Mouse (Mus musculus) liver, postnatal 0 days (tissue): ENCODE measurements at regions not wholly inside any gene's neighbourhood (a gene's known extent, or its start where the extent isn't known, plus 50 kb on each side); places are given as distances from the start of the nearest gene placed in this dataset.

Source experiments
- ATAC-seq: fragments of 200-750 bp; cut with Nextera tagmentation; 2 replicates; pipeline ENCODE4 v1.8.0; 2017; ENCODE audit warnings: mild to moderate bottlenecking, moderate library complexity
- DNase-seq: peaks from one replicate; pipeline ENCODE4 v3.0.0-alpha.2; 2016
- H3K27ac ChIP-seq: fragments of 300-500 bp; sonication (generic); 2 replicates; pipeline ENCODE4 v1.5.1; 2014; ENCODE audit warnings: antibody characterized with exemption, moderate library complexity, mild to moderate bottlenecking, low read depth
- H3K27me3 ChIP-seq: fragments of 300-500 bp; sonication (generic); 2 replicates; pipeline ENCODE4 v1.6.1; 2014; ENCODE audit warnings: low read length, control low read depth, mixed read lengths; ENCODE audit not compliant: insufficient read depth
- H3K36me3 ChIP-seq: fragments of 300-500 bp; sonication (generic); replicated peaks from 2 replicates; pipeline ENCODE4 v1.6.1; 2014; ENCODE audit warnings: mild to moderate bottlenecking, control low read depth, low read length, moderate library complexity, mixed read lengths; ENCODE audit not compliant: insufficient read depth
- H3K4me1 ChIP-seq: fragments of 300-500 bp; sonication (generic); 2 replicates; pipeline ENCODE4 v1.6.1; 2014; ENCODE audit warnings: antibody characterized with exemption, mild to moderate bottlenecking, control low read depth; ENCODE audit not compliant: insufficient read depth
- H3K4me2 ChIP-seq: fragments of 300-500 bp; sonication (generic); 2 replicates; pipeline ENCODE4 v1.6.1; 2014; ENCODE audit warnings: low read depth, mild to moderate bottlenecking, low read length, moderate library complexity, mixed read lengths
- H3K4me3 ChIP-seq: fragments of 300-500 bp; sonication (generic); 2 replicates; pipeline ENCODE4 v1.5.1; 2014; ENCODE audit warnings: low read depth, low read length
- H3K9ac ChIP-seq: fragments of 300-500 bp; sonication (generic); replicated peaks from 2 replicates; pipeline ENCODE4 v1.6.1; 2014; ENCODE audit warnings: mild to moderate bottlenecking, moderate library complexity
- H3K9me3 ChIP-seq: fragments of 300-500 bp; sonication (generic); 2 replicates; pipeline ENCODE4 v1.6.1; 2016; ENCODE audit warnings: mild to moderate bottlenecking, control low read depth, low read length, mixed read lengths
- CTCF ChIP-seq: sonication (generic); IDR thresholded peaks from 2 replicates; pipeline ENCODE4 v1.5.1; 2016; ENCODE audit warnings: antibody characterized with exemption, low read depth
- EP300 ChIP-seq: IDR thresholded peaks from 2 replicates; pipeline ENCODE4 v1.6.1; 2016; ENCODE audit warnings: antibody characterized with exemption, low read depth, mild to moderate bottlenecking
- WGBS: fragments of 180-500 bp; shearing (Covaris S2); extraction: QIAGEN DNeasy Blood & Tissue Kit; methylation state at CpG from one replicate; pipeline ENCODE4 v1.1.7; 2014; ENCODE audit not compliant: insufficient replicate concordance; 5-methylcytosine and 5-hydroxymethylcytosine counted together

- H3K27ac ChIP-seq: no peak overlapping the region
- H3K9me3 ChIP-seq: no peaks in the 10 kb centered on the region
- H3K27me3 ChIP-seq: no peaks in the 10 kb centered on the region
- no peaks in the 10 kb centered on the region for H3K36me3 ChIP-seq
- DNase-seq: no peak
- no peaks in the 10 kb centered on the region for H3K4me1 ChIP-seq
- no peak for ATAC-seq
- no peak overlapping the region for H3K4me3 ChIP-seq
- H3K4me2 ChIP-seq: no peak overlapping the region
- H3K9ac ChIP-seq: no peak overlapping the region
- no peak for TF ChIP-seq EP300
- no peak for TF ChIP-seq CTCF
- WGBS: 72% methylated on average over 4 of the region's 4 CpGs
Observed at GRCm38 (mm10) chr4:58681926-58682325, 105.6 kb downstream of the Olfr267 start.

GRCm38 (mm10) chr4:58677701-58678385 lies 109.7 kb downstream of the Olfr267 start:
- WGBS: 59% methylated on average over 6 of the region's 6 CpGs
- Histone ChIP-seq H3K4me2 (no peak overlapping the region), H3K4me3 (no peak overlapping the region), H3K27ac (no peak overlapping the region), H3K9me3 (no peaks in the 10 kb centered on the region), H3K4me1 (no peaks in the 10 kb centered on the region), H3K27me3 (no peaks in the 10 kb centered on the region), H3K9ac (no peak overlapping the region), H3K36me3 (no peaks in the 10 kb centered on the region)
- ATAC-seq: no peak
- DNase-seq: no peak
- no peak for TF ChIP-seq CTCF
- TF ChIP-seq EP300: no peak

- H3K36me3 ChIP-seq: no peaks in the 10 kb centered on the region
- H3K4me1 ChIP-seq: no peaks in the 10 kb centered on the region
- no peak overlapping the region for H3K4me2 ChIP-seq
- DNase-seq: no peak
- no peak overlapping the region for H3K9ac ChIP-seq
- no peak overlapping the region for H3K4me3 ChIP-seq
- no peak overlapping the region for H3K27ac ChIP-seq
- TF ChIP-seq CTCF: no peak
- no peak for TF ChIP-seq EP300
- WGBS: 71% methylated on average over 14 of the region's 14 CpGs
- H3K27me3 ChIP-seq: no peaks in the 10 kb centered on the region
- no peaks in the 10 kb centered on the region for H3K9me3 ChIP-seq
- ATAC-seq: no peak
Observed at GRCm38 (mm10) chr4:58671406-58672035, 116.0 kb downstream of the Olfr267 start.

GRCm38 (mm10) chr4:58670906-58671250 lies 116.6 kb downstream of the Olfr267 start:
- no peak for ATAC-seq
- Histone ChIP-seq H3K27me3 (no peaks in the 10 kb centered on the region), H3K4me1 (no peaks in the 10 kb centered on the region), H3K27ac (no peak overlapping the region), H3K4me3 (no peak overlapping the region), H3K4me2 (no peak overlapping the region), H3K9me3 (no peaks in the 10 kb centered on the region), H3K9ac (no peak overlapping the region), H3K36me3 (no peaks in the 10 kb centered on the region)
- WGBS: 62% methylated on average over 6 of the region's 6 CpGs
- DNase-seq: no peak
- TF ChIP-seq CTCF: no peak
- no peak for TF ChIP-seq EP300

- no peak overlapping the region for H3K4me2 ChIP-seq
- DNase-seq (no peak), ATAC-seq (no peak)
- no peak overlapping the region for H3K9ac ChIP-seq
- no peaks in the 10 kb centered on the region for H3K27me3 ChIP-seq
- H3K4me3 ChIP-seq: no peak overlapping the region
- no peaks in the 10 kb centered on the region for H3K4me1 ChIP-seq
- no peak for TF ChIP-seq CTCF
- no peak for TF ChIP-seq EP300
- no peaks in the 10 kb centered on the region for H3K9me3 ChIP-seq
- no peaks in the 10 kb centered on the region for H3K36me3 ChIP-seq
- WGBS: 64% methylated on average over 15 of the region's 15 CpGs
- no peak overlapping the region for H3K27ac ChIP-seq
Observed at GRCm38 (mm10) chr4:58670107-58670905, 116.6 kb upstream of the Lpar1 start.

- TF ChIP-seq CTCF (no peak), EP300 (no peak)
- Histone ChIP-seq H3K27ac (no peak overlapping the region), H3K9ac (no peak overlapping the region), H3K27me3 (no peaks in the 10 kb centered on the region), H3K4me1 (no peaks in the 10 kb centered on the region), H3K9me3 (no peaks in the 10 kb centered on the region), H3K4me3 (no peak overlapping the region), H3K4me2 (no peak overlapping the region), H3K36me3 (no peaks in the 10 kb centered on the region)
- no peak for ATAC-seq
- no peak for DNase-seq
- 63% methylated on average over 8 of the region's 8 CpGs for WGBS
Observed at GRCm38 (mm10) chr4:58668368-58669153, 114.9 kb upstream of the Lpar1 start.
